Mouse (Mus musculus) left cerebral cortex, postnatal 36 days (tissue): ENCODE data around the gene U90926. TPM values are rescaled to one million over a fixed set of nuclear protein-coding genes. Genes with fewer than 3 reads are reported as not detected.

Experiments used
- DNase-seq, 2 experiments: peaks; one replicate each; pipeline ENCODE4 v3.0.0; 2021 to 2022; ENCODE audit warnings: low spot score in 2 of 2, mixed read lengths in 1 of 2
- intact Hi-C: fragments of 180-260 bp; cut with DNase I; formaldehyde crosslinking; loops from one replicate; pipeline ENCODE4 v1.15.1; 2025
- total RNA-seq, 2 experiments: library from RNA; stranded (reverse); gene quantifications; 2 replicates each; pipeline ENCODE4 v1.2.3; 2021

Gene U90926
- not detected for total RNA-seq

DNA sequence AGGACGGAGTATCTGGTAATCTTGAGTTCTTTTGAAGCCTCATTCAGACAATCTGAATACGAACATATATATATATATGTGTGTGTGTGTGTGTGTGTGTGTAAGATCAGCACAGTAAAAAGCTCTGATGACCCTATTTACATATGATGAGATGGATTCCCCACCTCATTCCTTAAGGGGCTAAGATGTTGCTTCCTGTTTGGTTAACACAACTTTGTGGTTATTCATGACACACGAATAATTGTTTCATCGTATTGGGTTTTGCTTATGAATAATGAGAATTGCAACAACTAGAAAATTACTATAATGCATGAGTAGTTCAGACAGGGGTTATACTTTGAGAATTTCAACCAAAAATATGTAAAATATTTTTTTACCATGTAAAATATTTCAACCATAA, at the start of gene U90926:
Gene U90926 (minus strand): TSS at position 101 of the 400 bp plus-strand sequence.
- DNase-seq: no peak

DNA sequence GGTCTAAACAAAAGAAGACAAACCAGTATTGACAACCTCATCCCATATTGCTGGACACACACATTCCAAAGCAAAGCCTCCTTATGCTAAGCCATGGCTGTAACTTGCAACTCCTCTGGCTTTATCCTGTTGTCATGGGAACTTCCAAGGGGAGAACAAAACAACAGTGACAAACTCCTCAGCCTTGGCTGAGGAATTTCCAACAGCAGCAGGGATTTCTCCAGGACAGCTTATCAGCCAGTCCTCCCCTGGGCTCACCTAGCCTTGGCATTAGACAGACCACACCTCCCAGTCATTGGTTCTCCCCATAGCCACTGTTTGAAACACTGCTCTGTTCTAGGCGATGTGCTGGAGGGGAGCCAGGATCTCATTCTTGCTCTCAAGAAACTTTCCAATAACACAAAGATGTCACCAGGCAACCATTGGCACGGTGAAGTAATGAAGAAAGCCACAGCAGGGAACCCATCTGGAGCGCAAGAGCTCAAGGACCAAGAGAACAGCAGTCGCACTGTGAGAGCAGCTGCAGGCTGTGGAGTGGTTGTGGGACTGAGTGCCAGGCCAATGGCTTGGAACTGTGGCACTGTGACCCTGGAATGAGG, 48.7 kb upstream of the U90926 start:
- DNase-seq: peak; percentile 48 to 64
- intact Hi-C loops: no loop called here

More for the DNA sequence above, at the start of gene U90926:
- intact Hi-C loops: no loop called here

DNA sequence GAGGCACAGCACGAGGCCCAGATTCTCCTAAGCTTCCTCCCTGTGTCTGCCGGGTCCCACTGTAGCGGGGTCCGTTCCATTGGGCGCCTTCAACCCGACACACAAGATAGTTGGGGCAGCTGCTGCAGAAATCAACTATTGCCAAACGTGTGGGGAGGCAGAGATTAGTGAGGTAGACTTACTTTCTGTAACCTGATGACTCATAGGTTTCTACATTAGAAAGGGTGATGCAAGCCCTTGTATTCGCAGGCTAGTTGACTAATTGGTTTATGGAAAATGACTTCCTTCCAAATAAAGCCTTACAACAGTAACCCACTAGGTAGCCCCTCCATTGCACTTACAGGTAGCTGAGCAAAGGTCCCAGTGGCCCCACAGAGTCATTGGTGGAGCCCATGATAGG, 47.4 kb upstream of the U90926 start:
- intact Hi-C loops: no loop called here

DNA sequence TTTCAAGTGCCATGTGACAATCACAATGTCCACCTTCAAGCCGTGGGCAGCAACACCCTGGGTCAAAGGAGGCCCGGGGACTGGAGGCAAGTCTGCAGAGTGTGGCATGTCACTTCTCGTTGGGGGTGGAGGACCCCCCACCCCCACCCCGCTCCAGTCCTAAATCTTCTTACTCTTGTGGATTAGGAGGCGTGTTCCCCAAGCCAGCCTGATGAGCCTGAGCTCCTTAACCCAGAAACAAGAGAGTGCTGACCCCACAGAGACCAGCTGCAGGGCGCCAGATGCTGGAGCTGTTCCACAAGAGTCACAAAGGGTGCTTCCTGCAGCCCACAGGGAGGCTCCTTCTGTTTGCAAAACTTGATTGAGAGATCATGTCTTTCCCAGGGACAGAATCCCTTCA, 41.0 kb upstream of the U90926 start, which contains the start of gene Ppef2:
Gene Ppef2 (minus strand): TSS at position 61 of the 400 bp plus-strand sequence.
- no peak for DNase-seq
- intact Hi-C loops: no loop called here

More for the DNA sequence above, 47.4 kb upstream of the U90926 start:
- no peak for DNase-seq

DNA sequence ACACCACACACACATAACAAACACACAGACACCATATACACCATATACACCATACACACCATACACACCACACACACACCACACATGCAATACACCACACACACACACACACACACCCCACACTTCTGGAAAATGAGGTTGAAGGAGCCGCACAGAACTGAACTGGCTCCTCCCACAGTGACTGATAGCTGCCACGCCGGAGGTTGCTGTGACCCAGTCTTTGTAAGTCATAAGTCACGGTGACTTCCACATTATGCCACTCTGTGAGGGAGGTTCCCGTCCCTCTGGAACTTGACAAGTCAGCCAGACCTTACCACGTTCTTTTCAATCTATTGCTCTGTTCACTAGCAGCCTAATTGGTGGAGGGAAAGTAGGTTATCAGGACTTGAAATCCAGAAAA, 39.3 kb upstream of the U90926 start:
- no peak for DNase-seq
- intact Hi-C loops: no loop called here

DNA sequence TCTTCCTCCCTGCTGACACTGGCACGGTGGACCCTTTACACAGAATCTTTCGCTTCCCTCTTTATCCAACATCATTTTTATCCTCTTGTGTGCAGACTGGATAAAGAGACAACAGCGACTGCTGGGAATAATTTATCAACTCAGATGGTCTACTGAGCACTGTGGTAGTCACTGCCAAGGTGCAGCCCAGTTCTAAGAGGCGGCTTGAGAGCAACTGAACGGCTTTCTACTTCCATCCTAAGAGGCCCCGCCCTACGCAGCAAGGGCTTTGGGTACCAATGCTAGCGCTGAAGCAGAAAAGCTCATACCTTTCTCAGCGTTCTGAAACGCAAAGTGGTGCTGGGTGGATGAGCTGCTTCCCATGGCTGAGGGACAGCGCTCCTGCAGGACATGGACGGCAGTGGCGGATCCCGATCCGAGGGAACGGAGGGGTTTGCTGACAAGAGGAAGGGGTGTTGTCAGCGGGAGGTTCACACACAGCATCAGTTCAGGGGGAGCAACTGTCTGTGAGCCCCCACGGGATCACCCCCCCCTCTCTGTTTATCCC, 37.7 kb upstream of the U90926 start:
- intact Hi-C loops: no loop called here
- peak in 1 of 2 experiments; percentile 17 for DNase-seq

DNA sequence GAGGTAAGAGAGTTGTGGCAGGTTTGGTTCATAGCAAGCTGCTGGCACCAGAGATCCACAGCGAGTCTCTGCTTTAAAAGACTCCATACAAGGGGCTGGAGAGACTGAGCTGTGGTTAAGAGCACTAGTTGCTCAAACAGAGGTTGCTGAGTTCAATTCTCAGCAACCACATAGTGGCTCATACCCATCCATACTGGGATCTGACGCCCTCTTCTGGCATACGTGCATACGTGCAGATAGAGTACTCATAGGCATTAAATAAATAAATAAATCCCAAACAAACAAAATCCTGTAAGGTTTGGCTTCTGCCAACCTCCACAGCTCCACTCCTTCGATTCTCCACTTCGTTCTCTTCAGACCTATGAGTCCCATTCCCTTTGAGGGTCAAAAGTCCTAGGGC, 36.8 kb upstream of the U90926 start:
- intact Hi-C loops: no loop called here
- no peak for DNase-seq

DNA sequence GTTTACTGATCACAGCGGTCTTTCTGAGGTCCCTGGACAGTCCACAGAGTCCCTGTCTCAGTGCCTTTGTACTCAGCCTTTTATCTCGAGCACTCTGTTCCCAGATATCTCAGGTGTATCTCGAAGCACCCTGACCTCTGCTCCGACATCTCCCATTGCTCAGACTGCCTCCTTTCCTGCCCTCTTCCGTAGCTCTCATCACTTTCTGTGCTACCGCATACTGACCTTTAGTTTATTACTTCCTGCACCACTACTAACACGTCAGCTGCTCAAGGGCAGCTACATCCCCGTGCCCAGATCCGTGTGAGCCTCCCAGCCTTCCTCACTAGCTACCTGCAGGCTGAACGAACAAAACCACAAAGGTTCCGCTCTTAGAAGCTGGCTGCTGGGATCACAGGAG, 33.4 kb upstream of the U90926 start:
- intact Hi-C loops: no loop called here
- DNase-seq: no peak

DNA sequence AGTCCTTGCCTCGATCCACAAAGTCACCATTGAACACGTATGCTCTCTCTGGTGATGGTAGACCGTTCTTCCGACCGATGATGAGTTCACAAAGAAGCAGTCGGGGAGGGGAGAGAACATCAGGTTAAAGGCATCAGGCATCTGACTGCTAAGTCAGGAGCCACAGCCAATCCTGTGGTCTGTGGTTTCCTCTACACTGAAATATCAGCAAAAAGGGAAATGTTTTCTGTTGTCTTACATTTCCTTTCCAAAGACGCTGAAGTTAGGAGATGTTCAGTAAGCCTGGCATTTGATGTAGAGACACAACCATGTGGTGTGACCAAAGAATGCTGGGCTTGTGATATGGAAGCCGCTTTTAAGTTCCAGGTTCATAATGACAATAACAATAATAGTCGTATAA, 30.3 kb upstream of the U90926 start:
- DNase-seq: no peak
- intact Hi-C loops: no loop called here

DNA sequence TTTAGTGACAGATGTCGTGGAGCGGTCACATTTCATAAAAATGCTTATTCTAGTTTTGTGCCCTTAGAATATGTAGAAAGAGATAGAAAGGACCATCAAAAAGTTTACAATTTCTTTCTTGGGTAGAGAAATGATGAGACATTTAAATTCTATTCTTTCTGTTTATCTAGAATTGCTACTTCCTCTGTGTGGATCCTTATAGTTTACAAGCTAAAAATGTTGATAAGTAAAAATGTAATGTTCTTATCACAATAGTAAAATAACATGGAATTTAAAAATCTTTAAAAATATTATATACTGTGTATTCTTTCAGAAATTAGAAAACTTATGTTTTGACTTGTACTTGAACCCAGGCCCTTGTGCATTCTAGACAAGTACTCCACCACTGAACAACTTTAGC, 29.7 kb upstream of the U90926 start:
- intact Hi-C loops: no loop called here
- no peak for DNase-seq

DNA sequence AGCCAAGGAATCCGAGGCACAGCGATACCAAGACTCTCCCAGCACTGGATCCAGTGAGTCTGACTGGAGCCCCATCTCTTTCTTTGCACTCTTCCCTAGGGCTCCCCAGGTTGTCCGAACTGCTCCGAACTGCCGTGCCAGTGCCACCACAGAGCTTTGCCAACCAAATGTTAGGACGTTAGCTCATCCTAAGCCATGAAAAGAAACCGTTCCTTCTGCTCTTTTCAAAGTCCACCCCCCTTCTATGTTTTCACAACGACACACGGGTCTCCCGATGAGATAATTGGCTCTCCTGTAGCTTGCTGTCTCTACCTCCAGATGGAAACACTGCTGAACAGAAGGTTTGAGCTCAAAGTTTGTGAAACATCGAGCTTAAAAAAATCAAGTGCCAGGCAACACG, 25.6 kb upstream of the U90926 start:
- DNase-seq: peak in 1 of 2 experiments; percentile 31
- intact Hi-C loops: no loop called here

DNA sequence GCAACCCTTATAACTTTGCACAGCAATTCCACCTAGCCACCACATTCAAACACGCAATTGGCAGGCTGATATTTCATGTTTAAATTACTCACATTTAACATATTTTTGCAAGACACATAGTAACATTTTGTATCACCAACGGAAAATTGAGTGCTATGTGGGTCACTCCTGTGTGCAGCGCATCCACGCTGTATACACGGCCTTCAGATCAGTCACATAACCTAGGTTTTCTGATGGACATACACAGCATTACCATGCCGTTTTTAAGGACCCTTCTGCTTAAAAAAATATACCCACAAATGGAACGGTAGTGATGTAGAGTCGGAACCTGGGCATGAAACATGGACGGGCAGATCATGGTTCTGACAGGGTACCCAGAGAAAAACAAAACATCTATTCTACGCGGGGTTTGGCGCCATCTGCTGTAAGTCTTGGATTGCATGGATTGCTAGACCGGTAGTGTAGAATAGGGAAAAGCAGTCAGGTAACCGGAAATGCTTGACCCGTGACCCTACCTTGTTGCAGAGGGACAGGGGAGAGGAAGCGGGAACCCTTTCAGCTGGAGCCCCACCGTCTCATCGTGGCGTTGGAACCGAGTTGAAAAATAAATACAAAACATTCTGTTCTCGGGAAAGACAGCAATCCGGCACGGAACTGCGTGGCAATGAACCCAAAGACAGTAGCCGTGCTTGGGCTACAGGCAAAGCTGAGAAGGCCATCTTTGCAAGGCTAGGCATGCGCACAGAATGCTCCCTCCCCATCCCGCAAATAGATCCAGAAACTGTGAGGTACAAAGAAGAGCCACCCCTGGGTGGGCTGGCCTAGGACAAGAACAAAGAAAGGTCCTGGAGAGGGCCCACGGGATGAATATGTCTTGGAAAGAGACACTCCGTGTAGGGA, 24.4 kb upstream of the U90926 start:
- DNase-seq: peak; percentile 54 to 75
- intact Hi-C loops: loop anchor here (5.0 kb wide), 1 partner anchor 42 kb away; no protein-coding TSS in a partner anchor

DNA sequence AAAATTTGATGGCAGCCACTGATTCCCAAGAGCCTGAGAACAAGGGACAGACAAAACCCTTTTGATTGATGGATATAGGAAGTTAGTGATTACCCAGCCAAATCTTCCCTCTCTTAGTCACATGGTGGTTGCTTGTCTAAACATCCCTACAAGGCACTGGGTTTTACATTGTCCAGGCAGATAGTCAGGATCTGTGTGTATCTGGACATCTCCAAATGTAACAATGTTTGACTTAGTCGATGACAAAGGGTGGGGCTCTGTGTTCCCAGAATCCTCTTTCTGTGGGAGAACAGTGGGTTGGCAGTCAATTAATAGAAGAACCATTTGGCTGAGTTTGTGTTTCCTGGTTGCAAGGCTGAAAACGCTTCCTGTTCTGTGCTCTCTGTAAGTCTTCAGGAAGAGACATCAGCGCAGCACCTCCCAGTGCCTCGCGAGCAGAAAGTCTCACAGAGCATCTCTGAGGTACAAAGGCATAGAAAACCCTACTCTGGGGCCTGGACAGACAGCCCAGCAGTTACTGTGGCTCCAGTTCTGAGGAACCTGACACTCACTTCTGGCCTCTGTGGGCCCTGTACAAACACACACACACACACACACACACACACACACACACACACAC, 19.8 kb upstream of the U90926 start:
- DNase-seq: no peak
- intact Hi-C loops: loop anchor here (5.0 kb wide), 1 partner anchor 38 kb away; no protein-coding TSS in a partner anchor

DNA sequence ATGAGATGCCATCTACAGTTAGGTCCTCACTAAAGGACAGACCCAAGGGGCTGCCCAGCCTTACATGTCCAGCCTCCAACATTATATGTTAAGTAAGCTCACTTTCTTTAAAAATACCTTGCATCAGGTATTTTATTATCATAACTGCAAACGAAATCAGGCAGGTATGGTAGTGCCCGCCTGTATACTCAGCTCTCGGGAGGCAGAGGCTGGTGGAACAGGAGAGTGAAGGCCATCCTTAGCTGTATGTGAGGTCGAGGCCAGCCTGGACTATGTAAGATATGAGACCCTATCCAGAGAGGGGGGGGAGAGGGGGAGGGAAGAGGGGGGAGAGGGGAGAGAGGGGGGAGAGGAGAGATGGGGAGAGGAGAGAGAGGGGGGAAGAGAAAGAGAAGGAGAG, 18.2 kb upstream of the U90926 start:
- no peak for DNase-seq
- intact Hi-C loops: no loop called here

DNA sequence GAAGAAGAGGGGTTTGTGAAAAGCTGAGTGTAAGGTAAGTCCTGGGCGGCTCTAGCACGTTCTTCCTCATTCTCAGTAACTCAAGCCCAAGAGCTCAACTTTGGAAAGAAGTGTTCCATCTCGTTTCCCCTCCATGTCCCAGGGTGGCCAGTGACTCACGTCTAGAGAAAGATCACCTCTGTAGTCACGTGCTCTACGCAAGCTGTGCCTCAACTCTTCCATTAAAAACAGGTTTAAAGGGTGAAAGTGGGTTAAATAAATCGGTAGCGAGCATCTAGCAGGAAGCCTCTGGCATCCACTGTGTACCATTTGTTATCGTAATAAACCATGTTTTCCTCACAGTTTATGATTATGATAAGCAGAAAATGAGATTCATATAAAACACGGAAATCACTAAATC, 16.6 kb upstream of the U90926 start:
- intact Hi-C loops: no loop called here
- no peak for DNase-seq

DNA sequence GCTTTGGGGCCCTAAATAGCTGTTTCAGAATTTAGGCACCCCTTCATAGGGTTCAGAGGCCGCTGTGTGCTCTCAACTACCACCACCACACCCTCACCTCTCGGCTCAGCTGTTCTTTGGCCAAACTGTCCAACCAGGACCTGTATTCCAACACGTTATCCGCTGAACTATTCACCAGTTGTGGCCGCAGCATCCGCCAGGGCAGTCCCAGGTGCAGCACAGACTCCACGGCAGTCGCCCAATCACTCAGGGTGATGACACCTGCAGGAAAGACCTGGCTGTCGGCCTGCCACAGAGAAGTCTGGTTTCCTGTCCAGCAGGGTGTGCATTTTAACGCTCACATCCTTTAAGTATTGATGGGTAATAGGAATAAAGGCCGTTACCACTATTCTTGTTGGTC, 15.1 kb upstream of the U90926 start:
- DNase-seq: no peak
- intact Hi-C loops: no loop called here

DNA sequence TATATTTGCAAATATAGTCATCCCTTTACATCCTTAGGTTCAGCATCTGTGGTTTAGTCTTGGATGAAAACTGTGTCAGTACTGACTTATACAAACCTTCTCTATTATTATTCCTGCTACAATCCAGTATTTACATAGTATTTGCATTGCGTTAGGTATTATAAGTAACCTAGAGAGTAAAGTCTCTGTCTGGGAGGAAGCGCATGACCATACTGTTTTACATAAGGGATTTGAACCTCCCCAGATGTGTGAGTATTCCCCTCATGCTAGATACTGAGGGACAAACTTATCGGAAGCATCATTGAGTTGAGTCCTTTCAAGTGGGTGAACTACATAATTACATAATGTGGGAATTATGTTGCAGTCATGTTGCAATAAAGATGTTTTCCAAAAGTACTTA, 14.3 kb upstream of the U90926 start:
- intact Hi-C loops: no loop called here
- DNase-seq: no peak

DNA sequence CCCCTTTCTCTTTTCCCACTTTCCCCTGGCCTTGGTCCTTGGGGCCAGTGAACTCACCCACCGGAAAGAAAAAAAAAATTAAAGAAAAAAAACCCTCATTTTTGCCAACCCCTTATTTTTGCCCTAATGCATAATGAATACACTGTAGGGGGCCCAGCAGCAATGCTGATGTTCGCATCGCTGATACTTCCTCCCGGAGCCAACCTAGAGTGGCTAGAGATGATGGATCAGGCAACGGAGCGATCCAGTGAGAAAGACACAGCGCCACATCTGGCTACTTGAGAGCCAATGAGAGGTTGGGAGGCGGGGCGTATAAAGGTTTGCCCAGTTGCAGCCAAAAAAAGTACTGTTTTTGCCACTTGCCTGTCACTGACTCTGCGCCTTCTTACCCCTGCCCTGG, 13.6 kb upstream of the U90926 start:
- intact Hi-C loops: no loop called here
- DNase-seq: no peak

DNA sequence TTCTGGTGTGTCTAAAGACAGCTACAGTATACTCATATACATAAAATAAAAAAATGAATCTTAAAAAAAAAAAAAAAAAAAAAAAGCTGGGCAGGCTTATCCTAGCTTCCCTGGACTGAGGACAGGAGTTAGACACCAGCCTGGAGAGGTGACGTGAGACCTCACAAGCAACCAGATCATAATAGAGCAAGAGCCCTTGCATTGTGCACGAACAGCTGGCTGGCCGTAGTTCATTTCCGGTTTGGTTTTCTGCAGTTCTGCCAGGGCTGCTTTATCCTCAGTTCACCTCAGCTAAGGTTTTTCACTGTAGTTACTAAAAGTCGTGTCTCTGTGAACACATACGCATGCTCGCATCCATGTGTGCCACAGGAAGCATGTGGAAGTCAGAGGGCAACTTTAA, 12.6 kb upstream of the U90926 start:
- no peak for DNase-seq
- intact Hi-C loops: no loop called here

DNA sequence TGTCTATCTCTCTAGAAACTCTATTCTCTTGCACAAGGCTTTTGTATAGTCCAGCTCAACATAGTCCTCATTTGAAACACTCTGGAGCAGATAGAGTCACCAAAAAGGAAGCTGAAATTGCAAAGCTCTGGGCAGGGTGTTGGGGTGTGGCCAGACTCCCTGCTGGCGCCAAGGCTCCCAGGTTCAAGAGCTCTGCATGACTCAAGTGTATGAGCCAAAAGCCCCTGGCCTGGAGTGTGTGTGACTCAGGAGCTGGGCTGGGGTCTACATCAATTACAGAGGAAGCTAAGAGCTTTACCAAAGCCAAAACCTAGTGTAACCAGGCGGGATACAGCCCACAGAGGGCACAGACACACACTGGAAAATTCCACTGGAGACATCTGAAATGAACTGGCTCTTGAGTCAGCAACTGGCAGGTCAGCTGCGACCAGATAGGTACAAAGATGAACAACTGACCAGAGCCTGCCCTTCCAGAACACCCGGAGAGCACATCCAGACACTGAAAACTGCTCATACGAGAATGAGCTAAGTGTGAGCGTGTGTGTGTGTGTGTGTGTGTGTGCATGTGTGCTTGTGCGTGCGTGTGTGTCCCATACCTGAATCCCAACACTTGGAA, 5.2 kb upstream of the U90926 start:
- intact Hi-C loops: no loop called here
- no peak for DNase-seq
